Mouse (Mus musculus) thymus, postnatal 4 days (tissue): ENCODE results near the gene Anxa6.
"Not testable (repeated sequence)": the region's sequence is repeated elsewhere in the genome, so short reads cannot be mapped to it uniquely, and the experiment has no call there.

ENCODE experiments used
- DNase-seq: peaks from one replicate; pipeline ENCODE4 v3.0.0; 2021

Anxa6 gene

DNA sequence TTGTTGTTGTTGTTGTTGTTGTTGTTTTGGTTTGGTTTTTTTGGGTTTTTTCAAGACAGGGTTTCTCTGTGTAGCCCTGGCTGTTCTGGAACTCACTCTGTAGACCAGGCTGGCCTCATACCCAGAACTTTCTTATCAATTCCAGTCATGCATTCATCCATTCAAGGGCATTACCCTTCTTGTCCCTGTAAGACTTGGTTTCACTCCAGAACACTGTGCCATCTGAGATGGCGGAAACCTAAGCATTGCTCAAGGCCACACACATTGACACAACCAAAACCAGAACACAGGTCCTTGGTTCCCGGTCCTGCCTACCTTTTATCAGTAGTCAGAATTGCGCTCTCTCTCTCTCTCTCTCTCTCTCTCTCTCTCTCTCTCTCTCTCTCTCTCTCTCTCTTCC is 75.5 kb downstream of the Anxa6 start:
- DNase-seq, result not testable (repeated sequence)

DNA sequence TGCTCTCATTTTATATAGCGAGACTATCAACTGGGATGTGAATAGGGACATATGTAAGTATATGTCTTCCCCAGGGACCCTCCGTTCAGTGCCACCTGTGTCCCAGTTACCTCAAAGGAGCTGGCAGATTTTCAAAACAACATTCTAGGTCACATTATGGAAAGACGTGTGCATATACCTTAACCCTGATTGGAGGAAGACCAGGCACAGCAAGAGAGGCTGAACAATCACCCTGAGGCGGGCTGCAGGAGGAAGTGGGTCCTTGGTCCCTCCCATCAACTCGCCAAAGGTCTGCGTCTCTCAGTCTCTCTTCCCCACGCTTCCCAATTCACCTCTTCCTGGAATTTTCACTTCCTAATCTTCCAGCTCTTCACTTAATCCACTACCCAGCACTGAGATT is 76.3 kb downstream of the Anxa6 start:
- DNase-seq, result peak; percentile 65

DNA sequence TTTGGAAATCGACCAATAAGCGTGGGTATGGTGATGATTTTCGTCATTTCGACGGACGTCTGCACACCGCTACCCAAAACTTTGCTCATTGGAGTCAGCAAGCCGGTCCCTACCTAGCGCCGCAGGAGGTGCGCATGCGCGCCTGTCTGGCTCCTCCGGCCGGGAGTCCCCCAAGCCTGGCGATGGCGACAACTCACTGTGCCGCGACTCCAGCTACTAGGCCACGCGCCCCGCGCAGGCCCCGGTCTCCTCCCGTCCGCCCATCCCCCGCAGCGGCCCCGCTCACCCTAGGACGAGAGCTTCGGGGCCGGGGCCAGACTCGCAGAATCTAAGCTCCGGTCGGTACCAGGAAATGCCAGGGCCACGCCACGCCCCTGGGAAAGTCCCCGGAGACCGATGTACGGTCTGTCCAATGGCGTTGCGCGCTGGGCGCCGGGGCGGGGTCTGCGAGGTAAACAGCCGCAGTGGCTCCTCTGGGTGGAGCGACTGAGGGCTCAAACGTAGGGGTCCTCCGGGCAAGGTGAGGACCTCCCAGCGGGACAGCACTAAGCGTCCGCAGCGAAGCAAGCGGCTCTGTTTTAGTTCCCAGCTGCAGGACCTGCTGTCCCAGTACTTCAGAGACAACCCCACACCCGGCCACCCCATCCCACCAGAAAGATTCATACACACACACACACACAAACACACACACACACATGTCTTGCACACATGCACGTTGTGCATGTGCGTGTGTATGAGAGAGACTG is 77.3 kb downstream of the Anxa6 start:
- DNase-seq, result peak; percentile 99

DNA sequence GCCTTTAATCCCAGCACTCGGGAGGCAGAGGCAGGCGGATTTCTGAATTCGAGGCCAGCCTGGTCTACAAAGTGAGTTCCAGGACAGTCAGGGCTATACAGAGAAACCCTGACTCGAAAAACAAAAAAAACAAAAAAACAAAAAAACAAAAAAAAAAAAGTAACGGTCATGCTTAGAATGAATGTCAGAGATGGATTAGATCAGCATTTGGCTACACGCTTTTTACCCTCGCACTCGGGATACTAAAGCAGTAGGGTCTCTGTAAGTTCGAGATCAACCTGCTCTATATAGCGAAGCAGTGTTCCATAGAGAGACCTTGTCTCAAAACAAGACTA is 77.9 kb downstream of the Anxa6 start:
- not testable (repeated sequence) for DNase-seq

DNA sequence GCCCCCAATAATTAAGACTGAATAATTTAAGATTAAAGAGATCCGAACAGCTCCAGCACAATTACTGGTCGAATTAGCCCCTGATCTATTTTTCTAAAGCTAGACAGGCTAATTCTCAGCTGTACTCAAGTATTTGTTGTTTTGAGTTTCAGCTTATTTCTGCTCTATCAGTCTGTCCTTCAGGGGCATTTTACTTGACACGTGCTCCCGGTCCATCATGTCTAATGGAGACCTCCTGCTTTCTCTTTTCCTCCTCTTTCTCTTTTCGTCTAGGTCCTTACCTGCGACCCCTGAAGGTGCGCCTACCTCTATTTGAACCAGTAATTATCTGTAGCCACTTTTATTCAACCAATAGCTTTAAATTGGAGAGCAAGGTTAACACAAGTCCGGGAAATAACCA is 78.5 kb downstream of the Anxa6 start:
- no peak for DNase-seq

DNA sequence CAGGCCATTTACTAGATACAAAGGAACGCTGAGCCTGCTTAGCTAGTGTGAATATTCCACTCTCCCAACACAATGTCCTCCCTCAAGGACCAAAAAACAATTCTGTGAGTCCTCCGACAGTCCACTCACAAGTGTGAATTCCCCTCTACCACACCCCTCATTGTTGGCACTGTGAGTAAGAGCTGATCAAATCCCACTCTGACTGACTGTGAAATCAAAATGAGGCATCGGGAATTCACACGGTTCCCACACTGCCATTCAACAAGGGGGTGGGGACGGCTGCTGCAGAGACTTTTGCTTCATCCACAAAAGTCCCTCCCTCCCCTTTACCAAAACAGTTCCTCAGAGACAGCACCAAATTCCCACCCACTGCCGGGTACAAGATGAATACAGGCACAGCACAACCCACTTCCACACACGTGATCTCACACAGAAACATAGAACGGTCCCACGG is 79.2 kb downstream of the Anxa6 start:
- no peak for DNase-seq

DNA sequence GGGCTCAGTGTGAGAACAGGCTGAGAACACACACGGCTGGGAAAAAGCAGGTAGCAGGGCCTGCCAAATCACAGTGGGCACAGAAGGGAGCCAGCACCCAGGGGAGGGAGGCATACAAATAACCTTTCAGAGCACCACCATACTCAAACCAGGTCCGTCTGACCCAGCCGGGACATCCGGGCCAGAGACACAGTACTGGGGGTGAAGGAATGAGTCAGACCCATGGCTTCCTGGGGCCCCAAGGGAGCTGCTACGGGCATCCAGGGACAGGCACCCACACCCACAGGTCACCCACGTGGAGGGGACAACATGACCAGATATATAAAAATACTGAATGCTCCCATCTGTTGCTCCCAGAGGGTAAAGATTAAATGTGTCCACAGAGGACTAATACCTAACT is 80.6 kb downstream of the Anxa6 start:
- no peak for DNase-seq

DNA sequence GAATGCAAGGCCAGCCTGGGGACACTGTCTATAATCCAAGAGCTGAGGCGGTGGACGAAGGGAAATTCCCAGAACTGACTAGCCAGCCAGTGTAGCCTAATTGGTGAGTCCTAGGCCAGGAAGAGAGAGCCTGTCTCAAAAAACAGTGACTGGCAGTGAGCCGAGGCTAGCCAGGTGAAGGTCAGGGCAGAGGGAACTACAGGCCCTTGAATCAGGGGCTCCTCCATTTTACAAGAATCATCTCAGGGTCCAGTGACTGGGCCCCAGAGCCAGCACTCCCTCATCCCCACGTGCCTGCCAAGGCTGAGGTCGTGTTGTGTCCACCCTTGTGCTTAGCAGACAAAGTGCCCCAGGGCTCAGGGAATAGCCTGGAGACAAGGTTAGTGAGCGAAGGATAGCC is 82.6 kb downstream of the Anxa6 start:
- no peak for DNase-seq

DNA sequence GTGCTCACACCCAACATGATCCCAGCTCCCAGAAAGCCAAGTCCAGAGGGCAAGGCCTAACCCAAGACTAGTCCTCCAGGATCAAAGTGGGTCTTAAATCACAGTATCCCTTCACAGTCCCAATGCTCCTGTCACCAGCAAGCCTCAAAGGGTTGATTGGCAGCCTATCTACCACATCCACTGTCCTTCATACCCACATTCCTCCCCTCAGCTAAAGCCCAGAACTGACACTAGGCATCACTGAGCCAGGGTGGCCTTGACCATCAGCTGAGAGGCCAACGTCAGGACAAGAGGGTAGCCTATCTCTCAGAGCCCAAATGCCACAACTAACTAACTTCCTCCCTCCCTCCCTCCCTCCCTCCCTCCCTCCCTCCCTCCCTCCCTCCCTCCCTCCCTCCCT is 83.5 kb downstream of the Anxa6 start:
- no peak for DNase-seq

DNA sequence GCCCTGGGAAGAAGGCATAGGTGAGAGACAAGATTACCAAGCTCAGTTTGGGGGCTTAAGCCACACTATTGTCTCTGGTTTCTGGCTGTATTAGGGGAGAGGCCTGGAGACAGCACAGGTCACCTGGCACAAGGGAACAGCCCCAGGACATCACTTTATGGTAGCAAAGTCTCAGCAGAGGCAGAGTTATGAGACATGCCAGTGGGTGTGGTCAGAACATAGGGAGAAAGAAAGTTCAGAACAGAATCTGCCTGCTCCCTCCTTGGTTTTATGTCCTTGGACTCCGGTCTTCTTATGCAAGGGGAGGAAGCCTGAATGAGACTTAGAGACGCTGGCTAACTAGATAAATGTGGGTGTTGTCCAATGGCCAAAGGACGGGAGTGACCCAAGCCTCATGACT is 88.5 kb downstream of the Anxa6 start:
- no peak for DNase-seq

DNA sequence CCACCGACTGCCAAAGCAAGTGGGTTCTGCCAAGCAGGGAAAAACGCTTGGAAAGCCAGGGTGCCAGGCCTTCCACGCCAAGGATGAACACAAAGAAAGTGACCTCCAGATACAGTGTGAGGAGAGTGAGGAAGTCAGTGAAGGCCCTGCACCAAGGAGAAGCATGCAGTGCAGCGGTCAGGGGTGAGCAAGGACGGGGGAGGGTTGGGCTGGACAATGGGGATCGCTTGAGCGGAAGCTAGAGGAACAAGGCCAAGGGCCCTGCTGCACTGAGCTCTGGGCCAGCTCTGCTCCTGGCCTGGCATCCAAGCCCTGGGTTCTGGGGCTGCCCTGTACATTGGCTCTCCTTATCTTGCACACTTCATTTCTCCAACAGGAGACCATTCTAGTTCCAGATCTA is 93.2 kb downstream of the Anxa6 start:
- DNase-seq, result no peak

DNA sequence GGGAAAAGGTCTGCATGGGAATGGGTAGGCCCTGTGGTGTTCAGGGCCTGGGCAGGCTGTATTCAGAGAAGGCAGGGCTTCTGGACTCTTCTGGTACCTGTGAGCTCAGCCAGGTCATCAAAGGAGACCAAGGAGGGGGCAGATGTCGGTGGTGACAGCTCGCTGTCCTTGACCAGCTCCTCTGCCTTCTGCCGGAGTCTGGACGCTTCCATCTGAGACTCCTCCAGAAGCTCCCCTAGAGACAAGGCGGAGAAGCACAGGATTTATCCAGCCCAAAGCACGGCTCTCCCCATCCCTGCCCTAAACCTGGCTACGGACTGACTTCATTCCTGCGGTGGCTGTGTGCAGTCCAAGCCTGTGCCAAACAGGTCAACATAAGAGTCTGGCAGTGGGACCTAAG is 93.7 kb downstream of the Anxa6 start:
- no peak for DNase-seq

DNA sequence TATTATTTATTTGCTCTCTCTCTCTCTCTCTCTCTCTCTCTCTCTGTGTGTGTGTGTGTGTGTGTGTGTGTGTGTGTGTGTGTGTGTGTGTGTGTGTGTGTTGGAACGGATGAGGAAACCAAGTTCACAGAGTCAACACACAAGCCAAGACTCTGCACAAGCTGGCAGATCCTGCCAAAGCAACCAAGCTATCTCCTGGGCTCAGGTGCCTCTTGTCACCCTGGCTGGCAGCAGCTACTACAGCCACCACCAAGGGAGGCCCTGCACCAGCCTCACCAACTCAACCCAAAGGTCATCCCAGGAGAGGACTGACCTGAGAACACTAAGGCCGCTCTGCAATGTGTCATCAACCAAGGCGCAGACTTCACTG is 96.5 kb downstream of the Anxa6 start:
- no peak for DNase-seq

DNA sequence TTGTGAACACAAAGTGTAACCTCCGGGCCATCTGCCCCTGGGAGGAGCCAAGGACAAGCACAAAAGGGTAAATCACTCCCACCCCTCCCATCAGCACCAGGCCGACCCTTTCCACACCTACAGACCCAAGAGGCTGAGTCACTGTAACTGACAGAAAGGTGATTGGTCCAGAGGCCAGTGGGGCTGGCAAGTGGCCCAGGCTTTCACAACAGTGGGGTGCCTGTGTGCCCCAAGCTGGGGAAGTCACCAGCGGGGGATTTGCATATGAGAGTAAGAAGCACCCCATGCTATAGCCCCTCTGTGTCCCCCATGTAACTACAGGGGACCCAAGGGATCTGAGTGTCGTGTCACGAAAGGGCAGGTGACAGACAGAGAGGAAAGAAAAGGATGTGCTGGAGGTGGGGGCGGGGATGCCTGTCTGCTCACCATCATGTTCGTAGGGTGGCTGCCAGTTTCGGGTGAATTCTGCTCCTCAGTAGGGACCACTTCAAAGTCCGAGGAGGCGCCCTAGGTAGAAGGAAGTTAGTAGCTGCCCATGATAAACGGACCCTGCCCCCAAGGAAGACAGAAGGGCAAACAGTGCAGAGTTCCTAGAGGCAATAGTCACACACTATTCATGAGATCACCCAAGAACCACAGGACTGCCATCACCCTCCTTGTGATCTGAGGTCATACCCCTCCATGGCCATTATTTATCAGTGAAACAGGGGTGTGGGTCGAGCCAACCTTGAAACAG is 97.0 kb downstream of the Anxa6 start:
- DNase-seq, result peak; percentile 45

DNA sequence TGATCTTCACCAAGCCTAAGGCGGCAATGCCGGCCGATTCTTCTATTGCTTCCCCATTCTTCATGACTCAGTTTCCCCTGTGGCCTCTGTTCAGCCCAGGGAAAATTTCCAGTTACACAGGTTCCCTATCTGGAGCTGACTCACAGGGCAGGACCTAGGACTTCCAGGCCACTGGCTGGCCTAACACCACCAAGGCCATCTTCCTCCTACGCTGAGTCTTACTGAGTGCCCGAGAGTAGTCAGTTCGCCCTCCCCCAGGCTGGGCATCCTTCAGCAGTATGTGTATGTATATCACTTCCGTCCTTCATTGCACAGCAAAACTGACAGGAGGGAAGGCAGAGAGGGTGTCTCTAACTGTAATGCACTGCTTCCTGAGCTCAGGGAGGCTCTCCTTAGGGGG is 99.0 kb downstream of the Anxa6 start:
- no peak for DNase-seq

DNA sequence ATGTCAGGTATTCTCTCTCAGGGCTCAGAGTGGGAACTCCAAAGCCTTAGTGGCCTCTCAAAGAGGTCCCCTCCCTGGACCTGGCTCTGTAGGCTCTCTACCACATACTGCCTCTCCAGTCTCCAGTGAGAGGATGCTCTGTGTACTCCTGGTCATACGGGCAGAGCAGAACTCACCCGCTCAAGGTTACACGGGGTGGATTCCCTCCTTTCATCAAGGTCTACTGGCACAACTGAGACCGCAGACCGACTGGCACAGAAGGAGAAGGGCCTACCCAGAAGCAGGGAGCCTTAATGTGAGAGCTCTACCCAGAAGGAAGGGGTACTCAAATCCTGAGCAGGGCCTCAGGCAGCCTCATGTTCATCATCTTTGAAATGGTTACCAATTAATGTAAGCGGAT is 100.7 kb downstream of the Anxa6 start:
- DNase-seq, result no peak

DNA sequence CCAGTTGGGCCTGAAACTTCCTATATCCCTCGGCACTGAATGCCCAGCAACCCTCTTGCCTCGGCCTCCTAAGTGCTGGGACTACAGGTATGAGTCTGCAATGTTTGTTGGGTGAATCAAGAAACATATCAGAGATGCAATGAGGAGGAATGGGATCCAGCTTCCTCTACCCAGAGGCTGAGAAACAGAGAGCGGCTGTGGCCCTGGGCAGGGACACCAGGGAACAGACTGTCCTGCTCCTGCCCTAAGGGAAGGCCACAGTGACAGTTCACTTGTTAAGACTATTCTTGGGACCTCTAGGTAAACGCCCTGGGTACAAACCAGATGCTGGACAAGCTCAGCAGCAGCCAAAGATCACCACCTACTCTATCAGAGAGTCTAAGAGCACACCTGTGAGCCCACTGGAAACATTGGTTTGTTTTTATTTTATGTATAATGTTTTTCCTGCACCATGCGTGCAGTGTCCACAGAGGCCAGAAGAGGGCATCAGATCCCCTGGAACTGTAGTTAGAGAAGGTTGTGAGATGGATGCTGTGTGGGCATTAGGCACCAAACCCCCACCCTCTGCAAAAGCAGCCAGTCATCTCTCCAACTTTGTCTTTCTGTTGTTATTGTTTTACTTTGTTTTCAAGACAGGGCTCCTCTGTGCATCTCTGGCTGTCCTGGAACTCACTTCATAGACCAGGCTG is 101.7 kb downstream of the Anxa6 start:
- peak; percentile 86 for DNase-seq

DNA sequence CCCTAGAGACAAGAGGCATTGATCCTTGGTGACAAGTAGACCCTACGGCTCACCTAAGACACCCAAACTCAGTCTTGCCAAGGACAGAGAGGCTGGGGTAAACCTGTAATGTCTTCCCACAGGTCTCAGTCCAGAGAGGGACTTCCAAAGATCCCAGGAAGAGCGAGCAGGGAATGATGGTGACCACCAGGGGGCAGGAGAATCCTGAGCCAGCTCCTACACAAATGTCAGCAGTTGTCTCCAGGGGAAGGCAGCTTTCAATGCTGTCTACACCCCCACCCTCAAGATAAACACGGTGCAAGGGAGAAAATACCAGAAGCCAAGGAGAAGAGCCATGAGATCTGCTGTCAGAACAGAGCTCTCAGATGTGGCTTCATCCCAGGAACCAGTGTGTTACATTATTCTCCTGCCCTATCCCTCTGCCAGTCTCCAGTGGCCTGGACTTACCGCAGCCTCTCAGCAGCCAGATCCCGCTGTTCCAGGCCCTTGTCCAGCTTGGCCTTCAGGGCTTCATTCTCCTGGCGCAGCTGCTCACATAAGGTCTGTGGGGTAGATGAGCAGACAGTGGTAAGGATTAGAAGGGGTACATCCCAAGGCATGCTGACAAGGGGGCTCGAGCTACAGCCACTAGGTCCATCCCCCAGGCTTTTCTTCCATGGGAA is 102.8 kb downstream of the Anxa6 start:
- DNase-seq, result peak; percentile 58

DNA sequence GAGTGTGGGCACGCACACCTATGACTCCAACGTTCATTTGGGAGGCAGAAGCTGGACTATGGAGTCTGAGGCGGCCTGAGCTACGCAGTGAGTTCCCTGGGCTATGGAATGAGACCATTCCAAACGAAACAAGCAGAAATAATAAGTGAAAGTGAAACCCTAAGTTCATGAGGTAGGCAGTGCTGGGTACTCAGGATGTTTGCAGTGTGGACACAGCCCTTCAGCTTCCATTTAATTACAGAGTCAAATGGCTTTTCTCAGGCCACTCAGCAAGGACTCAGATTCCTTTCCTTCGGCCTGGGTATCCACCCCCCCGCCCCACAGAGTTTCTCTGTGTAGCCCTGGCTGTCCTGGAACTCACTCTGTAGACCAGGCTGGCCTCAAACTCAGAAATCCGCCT is 103.5 kb downstream of the Anxa6 start:
- DNase-seq, result no peak

DNA sequence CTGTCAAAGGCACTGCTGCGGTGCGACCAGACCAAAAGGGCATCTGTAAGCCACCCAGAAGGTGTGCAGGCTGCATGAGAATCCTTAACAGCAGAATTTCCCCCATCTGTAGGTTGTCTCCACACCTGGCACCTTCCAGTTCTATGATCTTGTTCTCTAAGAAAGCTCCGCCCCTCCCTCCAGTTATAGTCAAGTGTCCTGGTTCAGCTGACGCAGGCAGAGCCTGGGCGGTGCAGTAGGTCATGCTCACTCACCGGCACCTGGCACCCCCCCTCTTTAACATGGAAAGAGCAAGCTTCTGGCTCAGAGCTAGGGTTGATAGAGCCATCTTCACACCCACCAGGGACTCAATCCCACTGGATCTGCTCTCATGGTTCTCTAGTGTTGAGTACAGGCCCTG is 104.0 kb downstream of the Anxa6 start:
- DNase-seq, result no peak
